Mouse (Mus musculus) liver, embryonic 18 days (tissue): ENCODE measurements around the gene Saa4. TPM values are rescaled to one million over a fixed set of nuclear protein-coding genes. Genes with fewer than 3 reads are reported as not detected.

Experiments used
- polyA plus RNA-seq: library from polyadenylated mRNA; depleted of rRNA; stranded (reverse); fragments of >200 nt; gene quantifications from 2 replicates; pipeline ENCODE4 v1.2.3, GENCODE M21; 2012; rRNA removed

The Saa4 gene
- polyA plus RNA-seq = 14.8 and 19.6 TPM in 2 replicates

DNA sequence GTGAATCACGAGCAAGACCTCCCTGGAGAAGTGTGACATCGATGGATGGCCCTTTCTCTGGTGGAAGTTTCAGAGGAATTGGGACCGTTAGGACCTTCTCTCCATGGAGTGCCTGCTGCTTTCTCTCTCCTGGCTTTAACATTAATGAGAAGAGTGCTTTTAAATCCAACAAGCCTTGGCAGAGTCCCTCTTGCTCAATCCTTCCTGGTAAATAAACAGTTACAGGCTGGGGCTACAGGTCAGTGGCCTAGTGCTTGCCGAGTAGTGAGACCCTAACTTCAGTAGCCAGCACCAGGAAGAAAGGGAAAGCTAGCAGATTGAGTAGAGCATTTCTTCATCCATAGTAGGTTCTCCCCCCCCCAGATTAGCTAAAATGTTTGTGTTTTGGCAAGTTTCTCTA is at the start of gene Saa4:
TSS of gene Saa4 (minus strand) at position 146 of the 400 bp plus-strand sequence.

DNA sequence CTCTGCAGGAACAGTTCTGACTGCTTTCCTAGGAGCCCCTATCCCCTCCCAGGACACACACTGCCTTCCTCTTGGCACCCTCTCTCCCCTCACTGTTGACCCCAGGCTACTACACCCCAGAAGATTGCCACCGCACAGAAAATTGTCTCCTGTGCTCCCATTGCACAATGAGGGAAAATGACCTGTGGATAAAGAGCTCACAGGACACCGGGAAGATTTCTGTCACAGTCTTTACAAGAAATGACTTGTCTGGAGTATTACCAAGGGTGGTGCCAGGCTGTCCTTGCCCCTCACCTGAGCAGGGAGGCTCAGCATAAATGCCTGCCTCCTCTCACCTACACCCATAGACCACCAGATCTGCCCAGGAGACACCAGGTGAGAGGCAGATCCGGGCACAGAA is 19.1 kb upstream of the Saa4 start, which contains the start of gene Saa2:
TSS of gene Saa2 (plus strand) at position 301 of the 400 bp plus-strand sequence.

DNA sequence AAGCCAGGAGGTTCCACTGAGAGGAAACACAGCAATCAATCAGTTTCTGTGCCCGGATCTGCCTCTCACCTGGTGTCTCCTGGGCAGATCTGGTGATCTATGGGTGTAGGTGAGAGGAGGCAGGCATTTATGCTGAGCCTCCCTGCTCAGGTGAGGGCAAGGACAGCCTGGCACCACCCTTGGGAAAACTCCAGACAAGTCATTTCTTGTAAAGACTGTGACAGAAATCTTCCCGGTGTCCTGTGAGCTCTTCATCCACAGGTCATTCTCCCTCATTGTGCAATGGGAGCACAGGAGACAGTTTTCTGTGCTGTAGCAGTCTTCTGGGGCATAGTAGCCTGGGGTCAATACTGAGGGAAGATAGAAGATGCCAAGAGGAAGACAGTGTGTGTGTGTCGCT is 10.5 kb upstream of the Saa4 start, which contains the start of gene Saa1:
TSS of gene Saa1 (minus strand) at position 101 of the 400 bp plus-strand sequence.

GRCm38 (mm10) chr7:46715600-46715999 is 16.8 kb downstream of the Saa4 start, which contains the start of gene Saa3:
Gene Saa3, minus strand, starts transcription at chr7:46715700.

GRCm38 (mm10) chr7:46710390-46710844 is 22.0 kb downstream of the Saa4 start, which contains the start of gene Saal1:
Gene Saal1, minus strand, starts transcription at chr7:46710680.

Other genes starting within 250 kb of the Saa4 start
- gene Sergef, start 92.8 kb downstream of the Saa4 start, polyA plus RNA-seq = 2.5 and 2.8 TPM in 2 replicates
- 0.01 and 0.02 TPM in 2 replicates for gene Tph1, start 60.1 kb downstream of the Saa4 start, polyA plus RNA-seq
- gene Saal1, start 21.9 kb downstream of the Saa4 start, polyA plus RNA-seq = 4.3 and 4.6 TPM in 2 replicates
- 24.4 and 34.1 TPM in 2 replicates for gene Saa3, start 16.9 kb downstream of the Saa4 start, polyA plus RNA-seq
- 0.08 TPM in 1 of 2 replicates, not detected in the other for gene Saa1, start 10.4 kb upstream of the Saa4 start, polyA plus RNA-seq
- not detected in 2 replicates for gene Saa2, start 19.2 kb upstream of the Saa4 start, polyA plus RNA-seq
- 6.6 and 7.7 TPM in 2 replicates for gene Hps5, start 63.5 kb upstream of the Saa4 start, polyA plus RNA-seq
- 10.5 and 10.9 TPM in 2 replicates for gene Gtf2h1, start 63.5 kb upstream of the Saa4 start, polyA plus RNA-seq
- 1,205 and 1,366 TPM in 2 replicates for gene Ldha, start 108.9 kb upstream of the Saa4 start, polyA plus RNA-seq
- 0.14 and 0.27 TPM in 2 replicates for gene Ldhc, start 128.6 kb upstream of the Saa4 start, polyA plus RNA-seq
- 19.0 and 20.1 TPM in 2 replicates for gene Tsg101, start 187.4 kb upstream of the Saa4 start, polyA plus RNA-seq
- 3.6 and 4.1 TPM in 2 replicates for gene Uevld, start 225.9 kb upstream of the Saa4 start, polyA plus RNA-seq